Mouse (Mus musculus): ENCODE measurements around the gene Pttg1. TPM values are rescaled to one million over a fixed set of nuclear protein-coding genes. Genes with fewer than 3 reads are reported as not detected.

Gene Pttg1
- polyA plus RNA-seq, 1 experiment from 2014 or later = 121 TPM

DNA sequence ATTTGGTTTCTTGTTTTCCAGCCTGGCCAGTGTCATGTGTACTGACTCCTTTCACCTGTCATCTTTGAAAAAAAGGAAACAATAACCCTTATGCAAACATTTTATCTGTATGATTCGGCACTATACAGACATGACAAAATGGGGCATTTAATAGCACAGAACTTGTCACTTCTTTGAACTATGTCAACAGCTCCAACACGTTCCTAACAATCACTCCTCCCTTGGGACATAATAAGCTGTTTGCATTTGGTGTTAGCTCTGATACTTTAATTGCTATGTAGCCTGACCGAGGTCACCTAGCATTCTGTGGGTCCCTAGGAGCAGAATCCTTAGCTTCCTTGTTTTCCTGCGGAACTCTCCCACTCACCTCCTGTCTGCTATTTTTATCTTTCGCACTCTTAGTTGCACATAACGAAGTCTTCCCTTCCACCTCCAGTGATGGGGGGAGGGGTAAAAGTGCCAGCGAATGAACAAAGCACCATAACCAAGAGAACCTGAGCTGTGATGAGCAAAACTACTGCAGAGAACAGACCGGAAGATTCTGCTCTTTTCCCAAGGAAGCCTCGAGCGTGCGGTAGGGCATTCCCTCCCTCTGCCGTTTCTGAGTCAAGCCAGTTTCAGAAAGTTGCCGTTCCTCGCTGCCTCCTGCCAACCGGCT, 21.8 kb downstream of the Pttg1 start:
- Histone ChIP-seq H3K4me3 (no peak overlapping the region), H3K9ac (no peak overlapping the region), H3K36me3 (no peaks in the 10 kb centered on the region), H3K9me3 (replicated peaks) (no peaks in the 10 kb centered on the region; the same call in 1 of the 2 replicates), H3K4me2 (no peak overlapping the region), H3K27ac (no peak overlapping the region), H3K27me3 (no peaks in the 10 kb centered on the region), H3K4me1 (replicated peaks) (no peaks in the 10 kb centered on the region)
- no peak for ATAC-seq (replicated peaks; ENCODE audit: insufficient number of reproducible peaks, insufficient read depth, low FRiP score, low read depth)
- WGBS = 76% methylated on average over 15 of the region's 15 CpGs

DNA sequence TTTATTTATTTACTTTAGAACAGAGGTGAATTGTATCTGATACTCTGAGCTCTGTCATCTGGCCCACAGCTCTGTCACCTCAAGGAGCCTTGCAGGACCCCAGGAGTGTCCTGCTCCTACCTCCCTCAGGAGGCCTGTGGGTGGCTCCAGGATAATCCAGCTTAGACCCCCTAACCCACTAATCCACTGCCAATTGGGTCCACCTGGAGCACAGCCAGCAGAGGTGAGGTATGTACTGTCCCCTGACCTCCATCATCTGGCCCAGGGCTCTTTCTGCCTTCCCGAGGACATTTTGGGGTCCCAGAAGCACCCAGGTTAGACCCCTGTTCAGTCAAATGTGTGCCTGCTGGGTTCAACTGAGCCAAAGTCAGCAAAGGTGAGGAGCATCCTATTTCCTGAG, 25.9 kb downstream of the Pttg1 start:
- no peak overlapping the region for H3K4me2 ChIP-seq
- no peak overlapping the region for H3K4me3 ChIP-seq
- H3K4me1 ChIP-seq (replicated peaks) = no peaks in the 10 kb centered on the region
- H3K27ac ChIP-seq = no peak overlapping the region
- no peak overlapping the region for H3K9ac ChIP-seq
- H3K27me3 ChIP-seq = no peaks in the 10 kb centered on the region
- no peaks in the 10 kb centered on the region for H3K36me3 ChIP-seq
- H3K9me3 ChIP-seq (replicated peaks) = no peaks in the 10 kb centered on the region; the same call in 1 of the 2 replicates
- WGBS = 82% methylated on average over 1 of the region's 1 CpGs
- ATAC-seq (replicated peaks; ENCODE audit: insufficient number of reproducible peaks, insufficient read depth, low FRiP score, low read depth) = no peak

DNA sequence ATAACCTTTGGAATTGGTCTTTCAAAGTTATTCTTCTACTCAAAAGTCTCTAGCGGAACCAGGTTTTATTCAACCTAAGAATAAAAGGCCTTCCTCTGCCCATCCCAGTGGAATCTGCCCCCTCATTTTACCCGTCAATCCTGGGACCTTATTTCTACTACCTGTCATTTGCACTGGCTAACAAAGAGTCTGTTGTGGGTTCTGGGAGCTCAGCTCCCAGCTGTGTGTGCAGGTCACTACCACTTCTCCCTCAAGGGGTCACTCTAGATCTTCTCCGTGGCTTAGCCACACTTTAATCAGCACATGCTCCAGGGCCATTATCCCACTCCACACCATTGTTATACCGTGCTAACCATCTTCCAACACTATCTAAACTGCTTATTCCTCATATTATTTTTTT, 26.8 kb downstream of the Pttg1 start:
- H3K4me2 ChIP-seq = no peak overlapping the region
- no peaks in the 10 kb centered on the region for H3K27me3 ChIP-seq
- H3K27ac ChIP-seq = no peak overlapping the region
- H3K9me3 ChIP-seq (replicated peaks) = no peaks in the 10 kb centered on the region
- WGBS = 43% methylated on average over 4 of the region's 4 CpGs
- no peak overlapping the region for H3K4me3 ChIP-seq
- no peak overlapping the region for H3K9ac ChIP-seq
- H3K36me3 ChIP-seq = no peaks in the 10 kb centered on the region
- H3K4me1 ChIP-seq (replicated peaks) = no peaks in the 10 kb centered on the region
- ATAC-seq (replicated peaks; ENCODE audit: insufficient number of reproducible peaks, insufficient read depth, low FRiP score, low read depth) = no peak

DNA sequence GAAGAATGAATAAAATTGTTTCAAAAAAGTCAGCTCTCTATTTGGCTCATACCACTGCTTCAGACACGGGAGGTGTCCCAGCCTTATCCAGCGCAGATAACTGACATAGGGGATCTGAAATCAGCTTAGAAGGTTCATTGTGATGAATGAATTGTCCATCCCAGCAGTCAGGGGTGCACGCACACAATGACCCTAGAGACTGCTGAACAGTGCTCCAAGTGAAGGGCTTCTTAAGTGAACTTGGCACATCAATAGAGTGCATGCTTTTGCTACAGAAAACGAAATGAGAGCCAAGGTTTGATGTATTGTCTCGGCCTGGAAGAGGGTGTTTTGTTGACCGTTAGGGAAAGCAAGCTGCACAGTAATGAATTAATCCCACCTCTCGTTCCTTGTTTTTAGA, 29.4 kb downstream of the Pttg1 start:
- Histone ChIP-seq H3K27me3 (no peaks in the 10 kb centered on the region), H3K4me1 (replicated peaks) (no peaks in the 10 kb centered on the region), H3K4me3 (no peak overlapping the region), H3K9ac (no peak overlapping the region), H3K27ac (no peak overlapping the region), H3K4me2 (no peak overlapping the region), H3K9me3 (replicated peaks) (no peaks in the 10 kb centered on the region), H3K36me3 (no peaks in the 10 kb centered on the region)
- WGBS = 69% methylated on average over 7 of the region's 7 CpGs
- ATAC-seq (replicated peaks; ENCODE audit: insufficient number of reproducible peaks, insufficient read depth, low FRiP score, low read depth) = no peak

DNA sequence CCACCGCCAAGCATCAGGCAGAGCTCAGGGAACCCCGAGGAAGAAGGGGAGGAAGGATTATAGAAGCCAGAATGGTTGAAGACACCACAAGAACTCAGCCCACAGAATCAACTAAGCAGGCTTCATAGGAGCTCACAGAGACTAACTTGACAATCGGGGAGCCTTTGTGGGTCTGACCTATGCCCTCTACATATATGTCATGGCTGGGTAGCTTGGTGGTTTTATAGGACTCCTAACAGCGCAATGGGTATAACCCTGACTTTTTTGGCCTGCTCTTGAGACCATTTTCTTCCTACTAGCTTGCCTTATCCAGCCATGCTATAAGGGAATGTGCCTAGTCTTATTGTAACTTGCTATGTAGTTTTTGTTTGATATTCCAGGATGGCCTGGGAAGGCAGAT, 29.8 kb downstream of the Pttg1 start:
- H3K27me3 ChIP-seq = no peaks in the 10 kb centered on the region
- no peak overlapping the region for H3K4me2 ChIP-seq
- H3K27ac ChIP-seq = no peak overlapping the region
- no peak for ATAC-seq (replicated peaks; ENCODE audit: insufficient number of reproducible peaks, insufficient read depth, low FRiP score, low read depth)
- no peaks in the 10 kb centered on the region for H3K9me3 ChIP-seq (replicated peaks)
- H3K4me3 ChIP-seq = no peak overlapping the region
- WGBS = 81% methylated on average over 4 of the region's 4 CpGs
- H3K4me1 ChIP-seq (replicated peaks) = no peaks in the 10 kb centered on the region
- no peaks in the 10 kb centered on the region for H3K36me3 ChIP-seq
- H3K9ac ChIP-seq = no peak overlapping the region

DNA sequence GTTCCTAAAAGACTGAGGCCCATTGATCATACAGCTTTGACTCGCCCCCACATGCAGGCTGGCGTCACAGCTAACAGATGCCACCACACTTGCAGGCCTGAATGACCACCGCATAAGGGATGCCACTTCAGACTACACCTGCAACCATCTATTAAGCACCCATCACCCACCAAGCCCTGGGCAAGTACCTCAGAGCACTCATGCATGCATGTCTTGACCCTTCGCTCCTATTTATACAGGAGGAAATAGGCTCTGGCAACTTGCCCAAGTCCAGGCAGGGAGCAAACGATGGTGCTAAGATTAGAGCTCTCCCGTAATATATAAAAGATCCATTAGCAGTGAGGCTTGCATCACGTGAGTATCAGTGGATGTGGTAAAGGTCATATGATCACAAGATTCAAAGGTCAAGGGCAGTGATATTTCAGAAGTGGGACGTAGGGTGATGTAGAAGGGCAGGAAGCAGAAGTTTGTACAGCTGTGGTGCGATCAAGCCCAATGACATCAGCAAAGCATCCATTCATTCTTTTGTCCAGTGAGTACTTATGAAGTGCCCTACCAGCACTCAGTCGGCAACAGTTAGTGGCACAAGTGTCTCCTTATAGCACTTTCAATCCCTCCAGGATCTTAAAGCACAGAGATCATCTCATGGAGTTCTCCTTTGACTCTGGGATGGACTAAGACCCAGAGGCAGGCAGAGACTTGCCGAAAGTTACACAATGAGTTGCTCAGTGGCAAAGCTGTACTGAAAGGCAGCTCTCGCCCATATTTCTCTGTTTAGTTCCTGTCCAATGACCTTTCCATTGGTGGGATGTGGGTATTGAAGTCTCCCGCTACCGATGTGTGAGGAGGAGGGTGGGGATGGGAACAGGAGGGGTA, 30.7 kb downstream of the Pttg1 start:
- 64% methylated on average over 14 of the region's 14 CpGs for WGBS
- no peak for ATAC-seq (replicated peaks; ENCODE audit: insufficient number of reproducible peaks, insufficient read depth, low FRiP score, low read depth)
- Histone ChIP-seq H3K27me3 (no peaks in the 10 kb centered on the region), H3K9me3 (replicated peaks) (no peaks in the 10 kb centered on the region), H3K36me3 (no peaks in the 10 kb centered on the region), H3K27ac (no peak overlapping the region), H3K4me3 (no peak overlapping the region), H3K9ac (no peak overlapping the region), H3K4me2 (no peak overlapping the region), H3K4me1 (replicated peaks) (no peaks in the 10 kb centered on the region)

DNA sequence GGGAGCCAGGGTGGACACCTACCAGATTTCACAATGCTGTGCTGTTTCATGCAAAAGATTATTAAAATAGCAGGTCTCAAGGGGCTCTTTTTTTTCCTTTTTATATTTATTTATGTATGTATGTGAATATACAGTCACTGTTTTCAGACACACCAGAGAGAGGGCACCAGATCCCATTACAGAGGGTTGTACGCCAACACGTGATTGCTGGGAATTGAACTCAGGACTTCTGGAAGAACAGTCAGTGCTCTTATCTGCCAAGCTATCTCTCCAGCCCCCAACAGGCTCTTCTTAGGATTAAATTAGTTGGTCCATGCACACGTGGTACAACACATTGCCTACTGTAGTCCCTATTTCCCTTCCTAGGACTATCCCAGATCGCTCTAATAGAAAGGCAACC, 32.7 kb downstream of the Pttg1 start:
- 84% methylated on average over 4 of the region's 4 CpGs for WGBS

DNA sequence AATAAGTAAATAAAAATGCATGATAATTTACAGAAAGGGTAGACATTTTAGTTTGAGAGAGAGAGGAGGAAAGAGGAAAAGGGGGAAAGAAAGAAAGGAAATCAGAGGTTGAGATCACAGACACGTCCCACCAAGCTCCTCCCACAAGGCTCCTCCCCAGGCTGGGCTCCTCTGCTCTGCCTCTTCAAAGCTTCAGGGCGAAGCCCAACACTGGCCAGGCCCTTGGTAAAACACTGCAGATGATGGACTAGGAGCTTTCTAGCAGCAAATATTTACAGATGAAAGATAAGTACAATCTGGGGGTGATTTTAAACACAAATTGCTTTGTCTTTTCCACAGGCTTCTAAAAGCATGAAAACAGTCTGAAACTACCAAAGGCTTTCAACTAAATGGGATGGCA, 33.3 kb downstream of the Pttg1 start:
- no peaks in the 10 kb centered on the region for H3K27me3 ChIP-seq
- no peaks in the 10 kb centered on the region for H3K9me3 ChIP-seq (replicated peaks)
- 38% methylated on average over 2 of the region's 2 CpGs for WGBS
- H3K36me3 ChIP-seq = no peaks in the 10 kb centered on the region
- H3K4me3 ChIP-seq = no peak overlapping the region
- H3K4me1 ChIP-seq (replicated peaks) = no peaks in the 10 kb centered on the region
- no peak overlapping the region for H3K9ac ChIP-seq
- ATAC-seq (replicated peaks; ENCODE audit: insufficient number of reproducible peaks, insufficient read depth, low FRiP score, low read depth) = no peak
- no peak overlapping the region for H3K4me2 ChIP-seq
- no peak overlapping the region for H3K27ac ChIP-seq

More for the DNA sequence above, 32.7 kb downstream of the Pttg1 start:
- H3K4me2 ChIP-seq = no peak overlapping the region
- H3K9ac ChIP-seq = no peak overlapping the region
- H3K27ac ChIP-seq = no peak overlapping the region
- no peaks in the 10 kb centered on the region for H3K36me3 ChIP-seq
- no peak for ATAC-seq (replicated peaks; ENCODE audit: insufficient number of reproducible peaks, insufficient read depth, low FRiP score, low read depth)
- H3K9me3 ChIP-seq (replicated peaks) = no peaks in the 10 kb centered on the region
- H3K4me3 ChIP-seq = no peak overlapping the region
- H3K27me3 ChIP-seq = no peaks in the 10 kb centered on the region
- H3K4me1 ChIP-seq (replicated peaks) = no peaks in the 10 kb centered on the region

DNA sequence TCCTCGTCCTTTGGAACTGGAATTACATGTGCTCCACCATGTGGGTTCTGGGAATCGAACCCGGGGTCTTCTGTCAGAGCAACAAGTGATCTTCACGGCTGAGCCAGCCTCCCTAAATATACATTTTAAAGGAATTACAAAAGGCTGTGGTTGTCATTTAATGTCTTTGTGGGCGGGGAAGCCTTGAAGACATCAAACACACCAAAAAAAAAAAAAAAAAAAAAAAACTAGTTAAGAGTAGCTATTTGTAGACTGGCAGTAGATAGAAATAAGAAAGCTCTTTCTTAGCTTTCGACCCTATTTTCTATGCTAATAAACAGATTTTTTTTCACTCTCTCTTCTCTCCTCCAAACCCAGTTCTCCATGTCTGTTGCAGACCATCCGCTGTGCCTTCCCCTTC, 36.9 kb downstream of the Pttg1 start:
- WGBS = 79% methylated on average over 7 of the region's 7 CpGs
- peaks cover 15% of the 10 kb centered on the region for H3K4me1 ChIP-seq (replicated peaks)
- no peak overlapping the region for H3K9ac ChIP-seq
- ATAC-seq (replicated peaks; ENCODE audit: insufficient number of reproducible peaks, insufficient read depth, low FRiP score, low read depth) = no peak
- H3K4me3 ChIP-seq = no peak overlapping the region
- H3K36me3 ChIP-seq = no peaks in the 10 kb centered on the region
- H3K4me2 ChIP-seq = no peak overlapping the region
- no peak overlapping the region for H3K27ac ChIP-seq
- H3K27me3 ChIP-seq = no peaks in the 10 kb centered on the region
- H3K9me3 ChIP-seq (replicated peaks) = no peaks in the 10 kb centered on the region

DNA sequence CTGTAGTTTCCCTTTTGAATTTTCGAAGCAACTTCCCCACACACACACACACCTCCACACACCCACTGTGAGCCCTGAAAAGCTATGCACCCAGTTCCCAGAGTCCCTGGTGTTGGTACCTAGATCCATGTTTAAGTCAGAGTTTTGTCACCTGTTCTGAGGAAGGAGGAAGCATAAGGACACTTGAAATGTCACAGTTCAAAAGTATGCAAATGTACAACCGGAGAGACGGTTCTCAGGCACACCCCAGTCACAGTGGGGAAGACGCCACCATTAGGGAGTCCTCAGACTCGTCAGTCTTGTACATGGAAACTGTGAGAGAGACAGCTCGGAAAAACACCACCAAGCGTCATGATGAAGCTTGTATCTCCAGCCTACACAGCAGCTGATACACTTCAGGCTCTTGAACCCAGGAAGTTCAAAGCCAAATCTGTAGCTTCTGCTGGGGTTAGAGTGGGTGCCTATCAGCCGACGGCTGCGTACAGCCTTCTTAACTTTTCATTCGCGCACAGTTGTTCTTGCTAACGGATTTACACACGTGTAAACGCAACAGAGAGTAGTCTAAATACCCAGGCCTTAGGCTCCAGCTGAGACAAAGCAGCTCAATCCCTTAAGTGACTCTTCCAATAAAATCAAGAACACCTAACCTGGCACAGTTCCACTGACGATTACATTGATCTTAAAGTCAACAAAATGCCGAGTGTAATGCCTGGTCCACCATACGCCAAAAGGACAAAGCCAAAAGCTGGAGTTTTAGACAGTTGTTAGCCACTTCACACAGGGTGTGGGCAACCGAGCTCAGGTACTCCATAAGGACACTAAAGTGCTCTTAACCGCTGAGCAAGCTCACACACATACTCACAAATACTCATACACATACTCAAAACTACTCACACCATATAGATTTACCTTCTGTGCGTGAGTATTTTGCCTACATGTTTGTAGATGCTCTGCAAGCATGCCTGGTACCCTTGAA, 37.6 kb downstream of the Pttg1 start:
- ATAC-seq (replicated peaks; ENCODE audit: insufficient number of reproducible peaks, insufficient read depth, low FRiP score, low read depth) = no peak
- Histone ChIP-seq H3K27me3 (no peaks in the 10 kb centered on the region), H3K4me1 (replicated peaks) (peaks cover 15% of the 10 kb centered on the region), H3K36me3 (no peaks in the 10 kb centered on the region), H3K9me3 (replicated peaks) (no peaks in the 10 kb centered on the region), H3K27ac (no peak overlapping the region), H3K9ac (no peak overlapping the region), H3K4me3 (no peak overlapping the region), H3K4me2 (no peak overlapping the region)
- 70% methylated on average over 21 of the region's 21 CpGs for WGBS

Measured in heart, embryonic 15.5 days (tissue).